Mouse (Mus musculus) central nervous system, embryonic 18 days (tissue): Measurements from ENCODE around the gene Arhgef16. TPM values are rescaled to one million over a fixed set of nuclear protein-coding genes. Genes with fewer than 3 reads are reported as not detected.

Experiments
- polyA plus RNA-seq: library from polyadenylated mRNA; depleted of rRNA; stranded (reverse); fragments of >200 nt; gene quantifications from 2 replicates; pipeline ENCODE4 v1.2.3, GENCODE M21; 2012; rRNA removed

The Arhgef16 gene
- 1.8 and 2.3 TPM in 2 replicates for polyA plus RNA-seq

DNA sequence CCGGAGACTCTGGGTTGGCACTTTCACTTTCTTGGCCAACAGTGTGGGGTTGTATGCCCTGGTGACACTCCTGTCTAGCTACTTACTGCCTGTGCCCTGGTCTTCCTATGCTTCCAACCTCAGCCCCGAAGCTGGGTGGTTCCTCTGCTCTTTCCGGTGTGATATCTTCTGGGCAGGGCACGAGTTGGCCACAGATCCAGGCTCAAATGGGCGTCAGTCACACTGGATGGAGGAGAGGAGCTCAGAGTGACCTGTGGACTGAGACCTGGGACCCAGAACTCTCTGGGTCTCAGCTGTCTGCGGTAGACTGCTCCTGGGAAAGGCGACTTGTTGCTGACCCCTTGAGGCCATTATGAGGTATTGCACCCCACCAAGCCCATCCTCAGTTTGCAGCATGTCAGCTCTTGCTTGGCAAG is at the start of gene Arhgef16:
Arhgef16 (minus strand) TSS at position 211 of the 416 bp plus-strand sequence.

DNA sequence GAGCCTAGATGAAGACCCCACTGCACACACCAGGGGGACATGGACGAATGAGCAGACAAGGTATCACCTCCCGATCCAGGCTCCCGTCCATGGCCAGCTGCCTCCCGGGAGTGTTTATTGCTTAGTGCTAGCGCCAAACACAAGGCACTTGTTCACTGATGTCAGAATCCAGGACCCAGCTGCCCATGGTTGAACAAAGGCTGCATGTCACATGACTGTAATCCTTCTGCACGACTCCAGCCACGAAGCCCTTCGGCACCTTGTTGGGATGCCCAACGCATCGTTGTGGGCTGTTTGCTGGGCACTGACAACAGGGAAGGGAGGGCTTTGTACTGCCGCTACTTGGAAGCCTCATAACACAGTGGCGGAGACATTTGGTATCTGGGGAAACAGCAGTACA is 34.3 kb upstream of the Arhgef16 start, which contains the start of gene B230104I21Rik:
B230104I21Rik (plus strand) TSS at position 367 of the 400 bp plus-strand sequence.

Other genes starting within 250 kb of the Arhgef16 start
- gene Trp73, start 161.5 kb downstream of the Arhgef16 start, polyA plus RNA-seq = 2.1 and 3.0 TPM in 2 replicates
- 46.1 and 46.8 TPM in 2 replicates for gene Wrap73, start 159.3 kb downstream of the Arhgef16 start, polyA plus RNA-seq
- 162 and 169 TPM in 2 replicates for gene Tprgl, start 141.0 kb downstream of the Arhgef16 start, polyA plus RNA-seq
- gene Megf6, start 130.9 kb downstream of the Arhgef16 start, polyA plus RNA-seq = 13.6 and 14.7 TPM in 2 replicates
- gene B230104I21Rik, start 34.5 kb upstream of the Arhgef16 start, polyA plus RNA-seq = not detected in 2 replicates